Mouse (Mus musculus): ENCODE measurements at regions not wholly inside any gene's neighbourhood (a gene's known extent, or its start where the extent isn't known, plus 50 kb on each side); places are given as distances from the start of the nearest gene placed in this dataset.

DNA sequence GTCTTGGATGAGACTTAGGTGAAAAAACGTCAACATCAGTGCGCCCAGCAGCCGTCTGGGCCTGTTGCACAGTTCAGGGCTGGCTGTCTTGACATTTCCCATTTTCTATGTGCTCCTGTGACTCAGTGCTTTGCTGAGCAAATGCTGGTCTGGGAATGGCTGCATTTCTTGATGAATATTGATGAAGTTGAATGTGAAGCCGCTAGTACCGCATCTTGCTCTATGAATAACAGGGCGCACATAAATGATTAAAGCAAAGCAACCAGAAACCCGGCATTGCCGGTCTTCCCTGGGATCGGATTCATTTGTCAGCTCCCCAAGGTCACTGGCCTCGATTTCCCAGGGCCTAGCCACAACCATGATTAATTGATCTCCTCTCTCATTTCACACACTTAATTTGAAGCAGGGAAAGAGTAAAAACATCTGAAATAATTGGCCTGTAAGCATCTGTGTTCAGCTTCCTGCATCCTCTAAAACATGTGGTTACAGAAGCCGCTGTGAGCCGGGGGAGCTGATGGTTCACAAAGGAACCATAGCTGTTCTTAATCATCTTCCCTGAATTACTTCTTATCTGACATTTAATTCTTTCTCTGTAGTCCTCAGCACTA, 57.5 kb upstream of the Sgk1 start:
- H3K27me3 ChIP-seq, result no peaks in the 10 kb centered on the region
- H3K27ac ChIP-seq (replicated peaks), result peak overlapping the region; percentile 71
- peaks cover 26% of the 10 kb centered on the region for H3K4me1 ChIP-seq (replicated peaks)
- no peaks in the 10 kb centered on the region for H3K9me3 ChIP-seq
- peak; percentile 44; the same call in 1 of the 2 replicates for ATAC-seq (ENCODE audit: low read depth)
- H3K36me3 ChIP-seq, result no peaks in the 10 kb centered on the region
- WGBS, result 41% methylated on average over 12 of the region's 12 CpGs
- no peak overlapping the region for H3K4me3 ChIP-seq
- peak overlapping the region; percentile 29; the same call in 1 of the 2 replicates for H3K4me2 ChIP-seq
- H3K9ac ChIP-seq, result no peak overlapping the region

DNA sequence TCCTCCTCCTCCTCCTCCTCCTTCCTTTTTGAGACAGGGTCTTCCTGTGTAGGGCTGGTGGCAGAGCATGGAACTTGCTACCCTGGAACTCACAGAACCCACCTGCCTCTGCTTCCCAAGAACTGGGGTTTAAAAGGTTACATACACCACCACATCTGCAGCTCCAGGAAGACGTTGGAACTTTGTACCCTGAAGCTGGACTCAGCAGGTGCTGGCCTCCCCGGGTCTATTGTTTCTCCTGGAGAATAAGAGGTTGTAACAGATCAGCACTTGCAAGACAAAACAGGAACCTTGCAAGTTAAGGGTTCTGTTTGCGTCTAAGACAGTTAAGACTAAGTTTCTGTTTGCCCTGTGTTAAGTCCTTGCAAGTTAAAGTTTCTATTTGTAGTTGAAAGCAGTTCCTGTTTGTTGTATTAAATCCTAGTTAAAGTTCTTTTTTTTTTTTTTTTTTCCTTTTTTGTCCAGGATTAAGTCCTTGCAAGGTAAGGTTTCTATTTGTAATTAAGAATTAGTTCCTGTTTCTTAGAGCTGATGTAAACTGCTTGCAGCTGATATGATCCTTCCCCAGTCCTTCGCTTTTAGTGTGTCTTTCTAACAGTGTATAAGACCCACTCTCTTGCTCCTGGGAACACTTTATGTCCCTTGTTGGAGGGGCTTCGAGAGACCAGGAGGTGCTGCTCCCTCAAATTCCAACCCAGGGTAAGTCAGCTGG, 55.0 kb upstream of the Sgk1 start:
- Histone ChIP-seq H3K27me3 (no peaks in the 10 kb centered on the region), H3K36me3 (no peaks in the 10 kb centered on the region), H3K9ac (no peak overlapping the region), H3K4me1 (replicated peaks) (peaks cover 28% of the 10 kb centered on the region), H3K9me3 (no peaks in the 10 kb centered on the region), H3K27ac (replicated peaks) (no peak overlapping the region), H3K4me3 (no peak overlapping the region), H3K4me2 (no peak overlapping the region)
- no peak for ATAC-seq (ENCODE audit: low read depth)
- 45% methylated on average over 5 of the region's 5 CpGs for WGBS

DNA sequence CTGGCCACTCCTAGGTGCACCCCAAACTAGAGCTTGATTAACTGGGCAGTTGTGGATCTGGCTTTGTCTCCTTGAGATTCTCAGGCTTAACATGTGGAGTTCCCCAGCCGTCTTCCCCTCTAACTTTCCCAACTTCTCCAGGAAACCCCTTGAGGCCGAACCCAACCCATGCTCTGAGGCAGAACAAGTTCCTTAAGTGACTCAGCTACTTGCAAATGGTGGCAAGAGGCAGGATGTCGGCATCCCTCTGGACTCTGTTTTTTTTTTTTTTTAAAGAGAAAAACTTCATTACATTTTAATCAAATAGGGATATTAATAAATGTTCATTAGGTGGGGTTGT, 54.5 kb upstream of the Sgk1 start:
- Histone ChIP-seq H3K9me3 (no peaks in the 10 kb centered on the region), H3K27ac (replicated peaks) (no peak overlapping the region), H3K9ac (no peak overlapping the region), H3K36me3 (no peaks in the 10 kb centered on the region), H3K4me2 (no peak overlapping the region), H3K4me1 (replicated peaks) (peaks cover 28% of the 10 kb centered on the region), H3K27me3 (no peaks in the 10 kb centered on the region), H3K4me3 (no peak overlapping the region)
- 70% methylated on average over 3 of the region's 3 CpGs for WGBS
- no peak for ATAC-seq (ENCODE audit: low read depth)

DNA sequence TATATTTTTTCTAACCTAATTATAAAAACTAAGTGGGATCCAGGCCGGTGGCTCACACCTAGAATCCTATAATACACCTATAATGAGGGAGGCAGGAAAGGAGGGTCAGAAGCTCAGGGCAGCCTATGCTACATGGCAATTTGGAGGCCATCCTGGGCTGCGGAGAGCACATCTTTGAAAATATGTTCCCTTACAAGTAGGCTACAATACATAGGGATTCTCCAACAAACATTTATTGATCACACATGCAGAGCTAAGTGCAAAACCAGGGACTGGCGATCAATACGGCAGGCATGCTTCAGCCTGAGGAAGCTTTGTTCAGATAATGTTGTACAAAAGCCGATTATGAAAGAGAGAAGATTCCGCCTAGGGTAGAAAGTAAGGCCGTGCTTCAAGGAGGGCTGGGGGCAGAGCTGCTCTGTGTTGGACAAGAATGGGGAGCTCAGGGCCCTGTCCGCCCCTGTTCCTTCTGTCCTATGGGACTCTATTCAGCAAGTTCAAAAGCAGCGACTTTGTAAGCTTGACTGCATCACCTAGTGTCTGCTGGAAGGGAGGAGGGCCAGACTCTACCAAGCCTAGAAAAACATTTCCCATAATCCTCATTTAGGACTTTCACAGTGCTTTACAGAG, 53.4 kb upstream of the Sgk1 start:
- Histone ChIP-seq H3K4me3 (no peak overlapping the region), H3K4me2 (no peak overlapping the region), H3K9me3 (no peaks in the 10 kb centered on the region), H3K27ac (replicated peaks) (no peak overlapping the region), H3K4me1 (replicated peaks) (peaks cover 28% of the 10 kb centered on the region), H3K27me3 (no peaks in the 10 kb centered on the region), H3K36me3 (no peaks in the 10 kb centered on the region), H3K9ac (no peak overlapping the region)
- no peak for ATAC-seq (ENCODE audit: low read depth)
- WGBS, result 58% methylated on average over 9 of the region's 9 CpGs

DNA sequence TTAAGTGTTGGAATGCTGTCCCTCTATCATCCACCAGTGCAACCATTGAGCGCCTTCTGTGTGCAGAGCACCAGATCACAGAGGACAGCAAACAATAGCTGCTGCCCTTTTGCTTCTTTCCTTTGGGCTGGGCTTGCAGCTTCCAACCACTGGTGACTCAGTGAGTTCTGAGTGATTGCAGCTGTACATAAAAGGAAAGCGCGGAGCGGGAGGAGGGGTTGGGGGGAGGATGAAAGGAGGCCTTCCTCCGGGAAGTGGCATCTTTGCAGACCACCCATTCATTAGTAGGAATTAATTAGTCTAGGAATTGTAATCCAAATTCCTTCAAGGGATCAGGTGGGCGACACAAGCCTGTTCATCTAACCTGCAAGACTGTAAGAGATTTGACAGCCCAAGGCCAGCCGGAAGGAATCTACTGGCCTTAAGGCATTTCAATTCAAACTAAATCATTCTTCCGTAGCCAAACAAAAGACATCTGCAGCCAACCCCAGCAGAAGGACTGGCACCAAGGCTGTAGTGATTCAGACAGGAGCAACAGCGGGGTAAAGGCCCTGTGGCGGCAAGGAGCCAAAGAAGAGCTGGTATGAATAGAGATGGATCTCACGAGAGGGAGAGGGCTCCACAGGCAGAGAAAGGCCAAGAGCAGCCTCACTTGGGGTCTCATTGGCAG, 52.8 kb upstream of the Sgk1 start:
- H3K27ac ChIP-seq (replicated peaks), result no peak overlapping the region; the same call in 1 of the 2 replicates

DNA sequence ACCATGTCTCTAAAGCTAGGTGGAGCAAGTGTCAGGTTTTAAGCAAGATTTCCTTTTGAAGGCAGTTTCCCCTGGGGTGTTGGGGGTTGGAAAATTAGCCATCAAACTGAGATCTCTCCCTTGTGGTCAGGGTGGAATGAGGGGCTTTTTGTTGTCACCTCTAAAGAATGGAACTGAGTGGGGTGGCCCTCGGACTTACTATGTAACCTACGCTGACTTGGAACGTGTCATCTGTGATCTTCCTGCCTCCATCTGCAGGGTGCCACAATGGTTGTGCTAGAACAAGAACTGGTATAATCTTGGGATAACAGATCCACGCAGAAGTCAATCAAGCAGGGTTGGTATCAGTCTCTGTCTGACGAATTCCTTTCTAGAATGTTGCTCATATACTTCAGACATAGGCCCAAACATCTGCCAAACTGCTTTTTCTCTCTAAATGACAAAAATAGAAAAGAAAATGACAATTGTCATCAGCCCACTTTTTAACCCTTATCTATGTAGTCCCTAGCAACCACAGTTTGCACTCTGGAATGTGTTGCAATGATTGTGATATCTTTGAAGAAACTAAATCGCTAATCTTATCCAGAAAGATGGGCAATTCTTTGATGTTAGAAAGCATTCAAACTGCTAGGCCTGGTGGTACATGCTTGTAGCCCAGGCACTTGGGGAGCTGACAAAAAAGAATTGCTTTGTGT, 50.8 kb upstream of the Sgk1 start:
- no peak overlapping the region for H3K9ac ChIP-seq
- no peaks in the 10 kb centered on the region for H3K9me3 ChIP-seq
- WGBS, result 88% methylated on average over 6 of the region's 6 CpGs
- peaks cover 23% of the 10 kb centered on the region for H3K4me1 ChIP-seq (replicated peaks)
- no peak for ATAC-seq (ENCODE audit: low read depth)
- no peak overlapping the region for H3K27ac ChIP-seq (replicated peaks)
- no peaks in the 10 kb centered on the region for H3K36me3 ChIP-seq
- no peaks in the 10 kb centered on the region for H3K27me3 ChIP-seq
- H3K4me2 ChIP-seq, result no peak overlapping the region
- H3K4me3 ChIP-seq, result no peak overlapping the region

More for the DNA sequence above, 52.8 kb upstream of the Sgk1 start:
- Histone ChIP-seq H3K9ac (no peak overlapping the region), H3K36me3 (no peaks in the 10 kb centered on the region), H3K4me1 (replicated peaks) (peaks cover 26% of the 10 kb centered on the region), H3K9me3 (no peaks in the 10 kb centered on the region), H3K27me3 (no peaks in the 10 kb centered on the region), H3K4me3 (no peak overlapping the region), H3K4me2 (no peak overlapping the region)
- WGBS, result 25% methylated on average over 11 of the region's 11 CpGs
- ATAC-seq (ENCODE audit: low read depth), result 0 out of 2 replicates have a peak, but pooled peaks have one; percentile 9
